Mouse (Mus musculus) E14TG2a.4 (cell line): ENCODE measurements around the gene Castor2.

Source experiments
- CTCF ChIP-seq: conservative IDR thresholded peaks from 2 replicates; pipeline ENCODE4 v1.5.1; 2014; ENCODE audit warnings: low read length
- NANOG ChIP-seq: IDR thresholded peaks from 2 replicates; pipeline ENCODE4 v1.6.1; 2014; ENCODE audit warnings: borderline replicate concordance, low read length, mixed read lengths

- TF ChIP-seq CTCF (no peak), NANOG (no peak)
Measured at GRCm38 (mm10) chr5:134101322-134101721, 1.8 kb downstream of the Castor2 start.
